Mouse (Mus musculus) intestine, embryonic 15.5 days (tissue): ENCODE measurements around the gene Tro. TPM values are rescaled to one million over a fixed set of nuclear protein-coding genes. Genes with fewer than 3 reads are reported as not detected.

Experiments used
- ATAC-seq: fragments of 200-750 bp; cut with Nextera tagmentation; 2 replicates; pipeline ENCODE4 v1.8.0; 2017; ENCODE audit warnings: moderate TSS enrichment, moderate library complexity
- H3K27ac ChIP-seq: fragments of 300-500 bp; sonication (generic); 2 replicates; pipeline ENCODE4 v1.5.1; 2015; ENCODE audit warnings: mild to moderate bottlenecking, inconsistent platforms
- H3K27me3 ChIP-seq: fragments of 300-500 bp; sonication (generic); replicated peaks from 2 replicates; pipeline ENCODE4 v1.6.1; 2015; ENCODE audit warnings: inconsistent platforms
- H3K36me3 ChIP-seq: fragments of 300-500 bp; sonication (generic); 2 replicates; pipeline ENCODE4 v1.6.1; 2015; ENCODE audit warnings: inconsistent platforms
- H3K4me1 ChIP-seq: fragments of 300-500 bp; sonication (generic); replicated peaks from 2 replicates; pipeline ENCODE4 v1.6.1; 2015; ENCODE audit warnings: inconsistent platforms
- H3K4me2 ChIP-seq: fragments of 300-500 bp; sonication (generic); replicated peaks from 2 replicates; pipeline ENCODE4 v1.6.1; 2015; ENCODE audit warnings: mild to moderate bottlenecking, inconsistent platforms
- H3K4me3 ChIP-seq: fragments of 300-500 bp; sonication (generic); replicated peaks from 2 replicates; pipeline ENCODE4 v1.5.1; 2015; ENCODE audit warnings: inconsistent platforms
- H3K9ac ChIP-seq: fragments of 300-500 bp; sonication (generic); 2 replicates; pipeline ENCODE4 v1.6.1; 2015; ENCODE audit warnings: inconsistent platforms
- H3K9me3 ChIP-seq: fragments of 300-500 bp; sonication (generic); 2 replicates; pipeline ENCODE4 v1.6.1; 2016; ENCODE audit warnings: inconsistent platforms
- WGBS: fragments of 180-500 bp; shearing (Covaris S2); methylation state at CpG from one replicate; pipeline ENCODE4 v1.1.7; 2015; 5-methylcytosine and 5-hydroxymethylcytosine counted together
- polyA plus RNA-seq: library from polyadenylated mRNA; unstranded; fragments of >200 nt; fragmentation: Nextera tagmentation; extraction: Ambion mirVana; gene quantifications from 2 replicates; pipeline ENCODE4 v1.2.1, GENCODE M21; 2015

The Tro gene
- 12.5 and 14.2 TPM in 2 replicates for polyA plus RNA-seq

DNA sequence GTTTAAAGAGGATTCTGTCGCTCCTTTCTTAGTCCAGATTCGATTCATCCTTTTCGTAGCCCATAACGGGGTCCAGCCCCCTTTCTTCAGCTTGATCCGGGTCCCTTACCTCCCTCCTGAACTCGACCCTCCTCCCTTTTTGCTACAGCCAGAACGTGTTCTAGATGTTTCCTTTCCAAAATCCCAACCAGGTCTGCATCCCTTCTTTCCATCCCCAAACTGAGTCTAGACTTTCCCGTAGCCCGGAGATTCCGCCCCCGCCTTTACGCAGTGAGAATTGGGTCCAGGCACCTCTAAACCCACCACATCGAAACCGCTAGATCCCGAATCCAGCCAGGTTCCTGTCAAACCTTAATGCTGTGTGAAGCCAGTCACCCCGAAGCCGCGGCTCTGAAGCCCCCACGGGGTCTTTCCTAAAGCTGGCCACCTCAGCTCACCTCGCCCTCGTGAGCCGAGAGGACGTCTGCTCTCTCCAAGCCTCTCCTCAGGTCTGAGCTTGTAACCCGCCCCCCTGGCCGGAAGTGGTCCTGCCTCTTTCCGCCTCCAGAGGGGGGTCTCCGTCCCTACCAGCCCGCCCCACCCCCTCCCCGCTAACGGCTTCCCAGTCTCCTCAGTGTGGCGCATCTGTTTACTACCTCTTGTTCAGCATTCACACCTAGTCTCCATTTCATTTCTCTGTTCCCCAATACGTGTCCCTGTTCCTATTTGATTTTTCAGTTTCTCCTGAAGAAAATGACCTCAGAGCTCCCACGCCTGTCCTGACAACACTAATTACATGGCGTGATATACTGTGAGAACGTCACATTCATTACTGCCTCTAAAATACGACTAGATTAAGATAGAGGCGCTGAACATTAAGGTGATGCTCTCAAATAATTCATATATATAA is at the start of gene Tro:
TSS of gene Tro (minus strand) at position 676 of the 889 bp plus-strand sequence.
- Histone ChIP-seq H3K4me2 (peak within 1 kb of the TSS; percentile 53), H3K9ac (peak within 1 kb of the TSS; percentile 30), H3K4me3 (peak within 1 kb of the TSS; percentile 44), H3K27ac (no peak within 1 kb of the TSS), H3K27me3 (no peaks in the 10 kb centered on the region), H3K4me1 (no peaks in the 10 kb centered on the region), H3K36me3 (no peaks in the 10 kb centered on the region), H3K9me3 (no peaks in the 10 kb centered on the region)
- 24% methylated on average over 37 of the region's 37 CpGs for WGBS
- peak; percentile 86 for ATAC-seq

DNA sequence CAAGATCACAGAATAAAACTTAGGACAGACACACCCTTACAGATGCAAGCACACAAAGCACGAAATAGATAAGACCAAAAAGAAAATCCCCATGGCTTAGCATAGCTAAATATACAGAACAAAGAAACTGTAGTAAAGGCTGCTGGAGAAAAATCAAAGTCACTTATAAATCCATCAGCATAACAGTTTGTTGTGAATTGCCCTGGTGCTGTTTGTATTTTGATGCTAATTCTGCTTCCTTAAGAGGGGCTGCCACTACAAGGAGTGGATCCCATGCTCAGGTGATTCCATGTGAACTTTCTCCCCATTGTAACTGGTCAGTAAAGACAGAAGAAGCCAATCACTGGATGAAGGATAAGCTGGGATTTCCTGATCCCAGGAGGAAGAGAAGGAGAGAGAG is 20.1 kb upstream of the Tro start:
- Histone ChIP-seq H3K9me3 (no peaks in the 10 kb centered on the region), H3K4me1 (no peaks in the 10 kb centered on the region), H3K4me3 (no peak overlapping the region), H3K36me3 (no peaks in the 10 kb centered on the region), H3K27ac (no peak overlapping the region), H3K9ac (no peak overlapping the region), H3K4me2 (no peak overlapping the region), H3K27me3 (no peaks in the 10 kb centered on the region)
- ATAC-seq, result no peak
- WGBS, result 48% methylated on average over 1 of the region's 1 CpGs

DNA sequence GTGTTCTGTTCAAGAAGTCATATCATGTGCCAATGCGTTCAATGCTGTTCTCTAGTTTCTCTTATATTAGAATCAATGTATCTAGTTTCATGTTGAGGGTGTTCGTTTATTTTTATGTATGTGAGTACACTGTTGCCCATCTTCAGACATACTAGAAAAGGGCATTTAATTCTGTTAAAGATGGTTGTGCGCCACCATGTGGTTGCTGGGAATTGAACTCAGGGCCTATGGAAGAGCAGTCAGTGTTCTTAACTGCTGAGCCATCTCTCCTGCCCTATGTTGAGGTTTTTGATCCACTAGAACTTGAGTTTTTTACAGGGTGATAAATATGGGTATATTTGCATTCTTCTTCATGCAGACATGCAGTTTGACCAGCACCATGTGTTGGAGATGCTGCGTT is 5.4 kb upstream of the Tro start:
- H3K9ac ChIP-seq, result no peak overlapping the region
- H3K36me3 ChIP-seq, result no peaks in the 10 kb centered on the region
- H3K4me2 ChIP-seq, result no peak overlapping the region
- no peak overlapping the region for H3K4me3 ChIP-seq
- H3K4me1 ChIP-seq, result no peaks in the 10 kb centered on the region
- H3K9me3 ChIP-seq, result no peaks in the 10 kb centered on the region
- ATAC-seq, result no peak
- 38% methylated on average over 4 of the region's 4 CpGs for WGBS
- no peaks in the 10 kb centered on the region for H3K27me3 ChIP-seq
- H3K27ac ChIP-seq, result no peak overlapping the region

DNA sequence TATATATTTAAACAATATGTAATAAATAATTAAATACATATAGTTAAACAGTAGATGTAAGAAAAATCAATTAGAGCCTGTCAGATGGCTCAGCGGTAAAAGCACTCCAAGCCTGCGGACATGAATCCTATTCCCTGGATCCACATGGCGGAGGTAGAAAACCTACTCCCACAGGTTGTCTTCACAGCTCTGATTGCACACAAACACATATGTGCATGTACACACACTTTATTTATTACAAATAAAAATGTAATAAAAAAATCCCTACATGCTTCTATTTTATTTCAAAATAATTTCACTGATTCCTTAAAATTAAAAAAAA is 375 bp upstream of the Tro start:
- Histone ChIP-seq H3K9me3 (no peaks in the 10 kb centered on the region), H3K9ac (no peak overlapping the region), H3K4me3 (no peak overlapping the region), H3K27ac (no peak overlapping the region), H3K36me3 (no peaks in the 10 kb centered on the region), H3K27me3 (no peaks in the 10 kb centered on the region), H3K4me1 (no peaks in the 10 kb centered on the region), H3K4me2 (no peak overlapping the region)
- no peak for ATAC-seq
- WGBS, result 30% methylated on average over 3 of the region's 3 CpGs

DNA sequence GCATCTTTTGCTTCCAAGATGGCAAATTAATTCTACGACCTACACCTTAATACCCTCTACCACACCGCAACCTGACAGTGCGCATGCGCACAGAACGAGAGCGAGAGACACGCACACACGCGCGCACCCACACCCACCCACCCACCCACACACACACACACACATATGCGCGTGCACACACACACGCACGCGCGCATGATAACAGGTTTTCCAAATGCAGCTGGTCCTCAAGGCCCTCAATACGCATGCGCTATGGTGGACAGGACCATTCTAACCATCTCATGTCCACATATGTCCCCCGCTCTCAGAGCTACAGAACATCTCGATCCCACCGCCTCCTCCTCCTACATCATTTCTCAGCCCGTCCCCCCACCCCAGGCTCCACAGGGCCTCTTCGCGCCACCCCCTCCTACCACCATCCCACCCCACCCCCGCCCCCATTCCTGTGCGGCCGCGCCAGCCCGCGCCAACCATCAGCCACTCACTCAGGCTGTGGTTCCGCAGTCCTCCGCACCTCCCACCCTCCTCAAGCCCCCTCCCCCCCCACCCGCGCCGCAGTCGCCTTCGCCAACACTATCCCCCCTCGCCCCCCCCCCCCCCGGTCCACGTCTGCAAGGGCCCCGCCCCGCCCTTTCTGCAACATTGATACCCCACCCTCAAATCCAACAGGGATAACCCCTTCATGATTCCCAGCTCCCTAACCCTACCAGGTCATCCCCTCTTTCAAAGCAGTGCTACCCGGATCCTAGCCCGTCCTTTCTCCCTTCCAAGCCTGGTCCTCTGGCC is 1.1 kb downstream of the Tro start:
- Histone ChIP-seq H3K4me1 (no peaks in the 10 kb centered on the region), H3K4me2 (peak overlapping the region; percentile 53), H3K36me3 (no peaks in the 10 kb centered on the region), H3K27ac (no peak overlapping the region), H3K9me3 (no peaks in the 10 kb centered on the region), H3K27me3 (no peaks in the 10 kb centered on the region), H3K9ac (peak overlapping the region; percentile 30; the same call in 1 of the 2 replicates), H3K4me3 (peak overlapping the region; percentile 44)
- WGBS, result 43% methylated on average over 24 of the region's 44 CpGs
- ATAC-seq, result peak; percentile 53; the same call in 1 of the 2 replicates

DNA sequence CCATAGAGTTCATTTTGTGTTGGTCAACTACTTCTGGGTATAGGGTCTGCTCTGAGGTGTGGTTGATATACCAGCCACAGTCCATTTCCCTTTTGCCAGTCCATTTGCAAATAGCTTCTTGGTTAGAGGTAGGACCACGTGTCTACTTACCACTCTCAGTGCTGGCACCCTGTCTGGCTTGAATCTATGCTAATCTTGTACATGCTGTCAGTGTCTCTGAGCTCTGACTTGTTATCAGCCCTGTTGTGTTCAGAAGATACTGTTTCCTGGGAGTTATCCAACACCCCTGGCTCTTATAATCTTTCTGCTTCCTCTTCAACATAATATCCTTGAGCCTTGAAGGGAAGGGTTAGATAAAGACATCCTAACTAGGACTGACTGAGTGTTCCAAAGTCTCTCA is 21.0 kb downstream of the Tro start:
- H3K4me3 ChIP-seq, result no peak overlapping the region
- no peaks in the 10 kb centered on the region for H3K36me3 ChIP-seq
- 48% methylated on average over 1 of the region's 1 CpGs for WGBS
- no peaks in the 10 kb centered on the region for H3K9me3 ChIP-seq
- H3K4me1 ChIP-seq, result no peaks in the 10 kb centered on the region
- H3K27ac ChIP-seq, result no peak overlapping the region
- H3K27me3 ChIP-seq, result no peaks in the 10 kb centered on the region
- no peak overlapping the region for H3K4me2 ChIP-seq
- H3K9ac ChIP-seq, result no peak overlapping the region
- ATAC-seq, result no peak

DNA sequence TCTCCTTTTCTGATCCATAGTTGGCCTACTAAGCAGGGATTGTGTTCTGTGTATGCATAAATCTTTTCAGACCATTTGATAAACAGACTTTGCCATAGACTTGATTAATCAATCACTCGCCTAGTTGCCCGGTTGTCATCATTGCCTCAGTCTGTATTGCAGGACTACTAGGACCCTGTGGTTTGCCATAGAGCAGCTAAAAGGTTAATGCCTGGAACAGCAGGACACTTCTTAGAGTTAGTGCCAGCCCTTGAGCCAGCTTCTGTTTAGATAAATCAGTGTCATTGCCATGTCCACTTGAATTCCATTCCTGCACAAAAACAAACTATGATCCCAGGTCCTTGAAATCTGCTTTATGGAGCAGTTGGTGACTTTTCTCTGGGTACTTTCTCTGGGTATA is 58.5 kb downstream of the Tro start:
- no peak overlapping the region for H3K27ac ChIP-seq
- 81% methylated on average over 2 of the region's 2 CpGs for WGBS
- no peak overlapping the region for H3K9ac ChIP-seq
- ATAC-seq, result no peak
- H3K9me3 ChIP-seq, result no peaks in the 10 kb centered on the region
- no peak overlapping the region for H3K4me2 ChIP-seq
- H3K4me1 ChIP-seq, result no peaks in the 10 kb centered on the region
- H3K4me3 ChIP-seq, result no peak overlapping the region
- no peaks in the 10 kb centered on the region for H3K36me3 ChIP-seq
- no peaks in the 10 kb centered on the region for H3K27me3 ChIP-seq

Other genes with a start within 250 kb of the Tro start
- 28.4 and 29.9 TPM in 2 replicates for gene Tmem29, start 198.4 kb downstream of the Tro start, polyA plus RNA-seq
- gene Alas2, start 110.2 kb downstream of the Tro start, polyA plus RNA-seq, result 66.2 and 67.5 TPM in 2 replicates
- gene Pfkfb1, start 69.4 kb downstream of the Tro start, polyA plus RNA-seq, result 7.0 and 7.7 TPM in 2 replicates
- 14.7 and 15.6 TPM in 2 replicates for gene Apex2, start 67.7 kb downstream of the Tro start, polyA plus RNA-seq
- 348 and 377 TPM in 2 replicates for gene Maged2, start 156.8 kb upstream of the Tro start, polyA plus RNA-seq